Mouse (Mus musculus) kidney, adult 18-20 months (tissue): Measurements from ENCODE around the gene Vmn2r98.
"Not testable (repeated sequence)": the region's sequence is repeated elsewhere in the genome, so short reads cannot be mapped to it uniquely, and the experiment has no call there.

Source experiments
- DNase-seq: peaks from one replicate; pipeline ENCODE4 v3.0.0; 2021

The Vmn2r98 gene

GRCm38 (mm10) chr17:19053160-19053559 is at the start of gene Vmn2r98:
TSS of gene Vmn2r98 (plus strand) at chr17:19053460.
- not testable (repeated sequence) for DNase-seq

- not testable (repeated sequence) for DNase-seq
Measured at GRCm38 (mm10) chr17:19031441-19031840, 21.8 kb upstream of the Vmn2r98 start.

- no peak for DNase-seq
Measured at GRCm38 (mm10) chr17:19031962-19032361, 21.3 kb upstream of the Vmn2r98 start.

GRCm38 (mm10) chr17:19032721-19033120 is 20.5 kb upstream of the Vmn2r98 start:
- no peak for DNase-seq
